Mouse (Mus musculus) gastrocnemius, adult 18-20 months (tissue): ENCODE measurements around the gene Vtn. TPM values are rescaled to one million over a fixed set of nuclear protein-coding genes. Genes with fewer than 3 reads are reported as not detected.
A peak's percentile ranks its signal among the peaks of the same experiment; 100 is the strongest.

ENCODE experiments used
- DNase-seq: peaks from one replicate; pipeline ENCODE4 v3.0.0; 2021; ENCODE audit warnings: low spot score
- long read RNA-seq, 2 experiments: library from polyadenylated mRNA; stranded (forward); transcript quantifications; one replicate each; pipeline ENCODE4 v2.0.0; 2021
- total RNA-seq, 2 experiments: library from RNA; stranded (reverse); gene quantifications; 2 replicates each; pipeline ENCODE4 v1.2.3; 2021

Gene Vtn
- total RNA-seq: 10 to 100 TPM in 1 of 2 experiments, 1 to 10 TPM in 1; 9.5 to 15.0 TPM
- long read RNA-seq, experiment 1, transcript Vtn-201 (8 exons, 1,744 nt): major isoform, 9 of 11 reads
- long read RNA-seq, experiment 1, partial matches to known transcripts: 2 of 11 reads
- long read RNA-seq, experiment 1, other reads (novel, unspliced or antisense): 0 of 11 reads
- long read RNA-seq, experiment 2, transcript Vtn-201 (8 exons, 1,744 nt): major isoform, 5 of 5 reads
- long read RNA-seq, experiment 2, partial matches to known transcripts: 0 of 5 reads
- long read RNA-seq, experiment 2, other reads (novel, unspliced or antisense): 0 of 5 reads

DNA sequence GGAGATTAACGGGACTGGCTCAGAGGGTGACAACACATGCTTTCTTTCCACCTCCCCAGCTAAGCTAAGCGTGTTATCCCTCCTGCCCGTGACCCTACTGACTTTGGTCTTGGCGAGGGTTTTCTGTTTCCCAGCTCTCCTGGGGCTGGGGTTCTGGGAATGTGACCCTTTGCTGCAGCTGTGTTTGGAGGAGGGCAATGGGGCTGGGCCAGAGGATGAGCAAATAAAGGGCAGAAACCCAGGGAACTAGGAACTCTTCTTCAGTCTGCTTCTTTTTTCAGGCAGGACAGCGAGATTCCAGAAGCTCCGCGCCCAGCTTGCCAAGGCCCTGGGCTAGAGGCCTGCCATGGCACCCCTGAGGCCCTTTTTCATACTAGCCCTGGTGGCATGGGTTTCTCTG lies at the start of gene Vtn:
Gene Vtn, plus strand, starts transcription at position 88 of the 400 bp plus-strand sequence.
- DNase-seq: peak; percentile 73

- no peak for DNase-seq
These were observed 48.6 kb upstream of the Vtn start for GRCm38 (mm10) chr11:78450337-78450736.

- peak; percentile 50 for DNase-seq
These were observed 45.2 kb upstream of the Vtn start for GRCm38 (mm10) chr11:78453675-78454074.

DNA sequence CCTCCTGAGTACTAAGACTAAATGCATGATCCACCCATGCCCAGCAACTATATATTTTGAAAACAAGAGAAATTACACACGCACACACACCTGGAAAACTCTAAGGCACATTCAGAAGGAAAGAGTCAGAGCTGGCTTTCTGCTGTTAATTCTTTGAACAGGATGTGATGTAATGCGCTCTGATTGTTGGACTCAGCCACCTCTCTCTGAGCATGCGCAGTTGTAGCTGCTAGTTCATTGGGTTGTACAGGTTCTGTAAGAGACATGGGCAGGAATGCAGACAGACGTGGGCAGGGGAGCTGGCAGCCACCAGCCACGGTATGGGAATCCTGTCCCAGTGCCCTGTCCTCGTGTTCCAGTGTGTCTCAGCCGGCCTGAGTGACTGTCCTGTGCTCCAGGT lies 44.6 kb upstream of the Vtn start:
- DNase-seq: no peak

- peak; percentile 26 for DNase-seq
These were observed 43.6 kb upstream of the Vtn start for GRCm38 (mm10) chr11:78455308-78455707.

GRCm38 (mm10) chr11:78458740-78459139 lies 40.2 kb upstream of the Vtn start:
- no peak for DNase-seq

DNA sequence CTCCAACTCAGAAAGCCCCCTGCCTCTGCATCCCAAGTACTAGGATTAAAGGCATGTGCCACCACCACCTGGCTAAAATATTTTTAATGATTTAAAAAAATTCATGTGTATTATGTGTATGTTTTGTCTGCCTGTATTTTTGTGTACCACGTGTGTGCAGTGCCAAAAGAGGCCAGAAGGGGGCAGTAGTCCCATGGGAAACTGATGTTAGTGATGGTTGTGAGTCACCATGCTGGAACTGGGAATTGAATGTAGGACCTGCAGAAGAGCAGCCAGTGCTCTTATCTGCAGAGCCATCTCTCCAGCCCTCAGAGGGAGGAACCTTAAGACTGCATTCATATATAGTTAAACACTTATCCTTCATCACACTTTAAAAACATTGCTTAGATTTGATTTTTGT lies 37.0 kb upstream of the Vtn start:
- no peak for DNase-seq

DNA sequence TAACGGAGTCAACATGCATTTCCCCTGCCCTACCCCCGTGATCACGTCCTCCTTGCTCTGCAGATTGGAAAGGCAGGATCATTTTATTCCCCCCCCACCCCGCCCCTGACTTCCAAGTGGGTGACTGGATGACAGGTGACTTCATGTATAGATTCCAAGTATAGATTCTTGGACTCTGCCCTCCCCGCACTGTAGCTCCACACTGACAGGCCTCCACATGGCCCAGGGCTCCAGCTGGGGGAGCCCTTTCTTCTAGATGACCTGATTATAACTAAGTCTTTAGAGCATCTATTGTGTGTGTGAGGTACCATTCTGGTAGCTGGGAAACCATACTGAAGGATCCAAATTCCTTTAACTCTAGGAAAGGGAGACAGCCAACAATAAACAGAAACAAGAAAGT lies 36.2 kb upstream of the Vtn start:
- DNase-seq: no peak

- DNase-seq: no peak
These were observed 35.4 kb upstream of the Vtn start for GRCm38 (mm10) chr11:78463286-78464036.

DNA sequence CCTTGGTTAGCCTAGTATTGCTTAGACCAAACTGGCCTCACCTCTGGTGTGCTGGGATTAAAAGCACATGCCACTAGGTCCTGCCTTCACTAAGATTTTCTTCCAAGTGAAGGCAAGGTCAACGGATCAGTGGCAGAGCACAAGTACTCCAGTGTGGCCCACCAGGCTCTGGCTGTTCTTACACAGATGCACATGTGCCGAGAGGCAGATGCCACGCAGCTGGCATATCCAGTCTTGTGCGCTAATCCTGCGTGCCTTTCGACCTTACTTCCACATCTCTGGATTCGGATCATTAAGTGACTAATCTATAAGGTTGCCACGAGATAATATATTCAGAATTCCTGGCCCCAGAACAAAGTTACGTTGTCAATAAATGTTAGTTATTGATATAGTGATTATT lies 33.8 kb upstream of the Vtn start:
- no peak for DNase-seq

- DNase-seq: peak; percentile 80
These were observed 33.2 kb upstream of the Vtn start, which contains the start of gene Slc46a1 for GRCm38 (mm10) chr11:78465568-78466180. Gene Slc46a1, plus strand, starts transcription at chr11:78465697.

DNA sequence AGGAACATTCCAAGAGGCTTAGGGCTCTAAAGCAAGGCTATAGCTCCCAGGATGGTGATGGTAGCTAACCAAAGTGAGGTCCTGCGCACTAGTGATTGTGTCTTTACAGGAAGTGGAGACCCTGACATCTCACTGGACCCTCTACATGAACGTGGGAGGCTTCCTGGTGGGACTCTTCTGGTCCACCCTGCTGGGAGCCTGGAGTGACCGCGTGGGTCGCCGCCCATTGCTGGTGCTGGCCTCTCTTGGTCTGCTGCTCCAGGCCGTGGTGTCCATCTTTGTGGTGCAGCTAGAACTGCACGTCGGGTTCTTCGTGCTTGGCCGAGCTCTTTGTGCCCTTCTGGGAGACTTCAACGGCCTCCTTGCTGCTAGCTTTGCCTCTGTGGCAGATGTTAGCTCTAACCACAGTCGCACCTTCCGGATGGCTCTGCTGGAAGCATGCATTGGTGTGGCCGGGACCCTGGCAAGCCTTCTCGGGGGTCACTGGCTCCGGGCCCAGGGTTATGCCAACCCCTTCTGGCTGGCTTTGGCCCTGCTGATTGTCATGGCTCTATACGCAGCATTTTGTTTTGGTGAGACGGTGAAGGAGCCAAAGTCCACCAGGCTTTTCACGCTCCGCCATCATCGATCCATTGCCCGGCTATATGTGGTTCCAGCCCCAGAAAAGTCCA lies 32.5 kb upstream of the Vtn start:
- no peak for DNase-seq

DNA sequence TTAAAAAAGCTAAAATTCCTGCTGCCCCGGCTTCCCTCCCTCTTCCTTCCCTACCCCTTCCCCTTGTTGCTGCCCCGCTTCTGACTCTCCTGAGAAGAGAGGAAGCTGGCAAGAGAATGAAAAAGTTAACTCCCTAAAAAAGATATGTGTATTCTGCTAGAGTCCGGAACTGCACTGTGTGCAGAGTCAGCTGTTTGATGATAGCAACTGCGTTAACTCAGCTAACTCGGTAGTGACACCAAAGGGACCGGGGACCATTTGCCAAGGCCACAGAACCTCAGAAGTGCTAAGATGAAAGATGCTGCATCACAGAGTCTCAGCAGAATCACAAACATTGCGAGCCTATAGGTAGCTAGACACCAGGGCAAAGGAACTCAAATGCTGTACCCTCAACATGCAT lies 31.4 kb upstream of the Vtn start:
- DNase-seq: no peak

GRCm38 (mm10) chr11:78467932-78468331 lies 31.0 kb upstream of the Vtn start:
- DNase-seq: no peak

- no peak for DNase-seq
These were observed 27.4 kb upstream of the Vtn start for GRCm38 (mm10) chr11:78471326-78472103.

GRCm38 (mm10) chr11:78475289-78475688 lies 23.6 kb upstream of the Vtn start:
- no peak for DNase-seq

GRCm38 (mm10) chr11:78483639-78484038 lies 15.3 kb upstream of the Vtn start:
- DNase-seq: no peak

GRCm38 (mm10) chr11:78488168-78488567 lies 10.7 kb upstream of the Vtn start:
- peak; percentile 62 for DNase-seq

GRCm38 (mm10) chr11:78490781-78491241 lies 8.1 kb upstream of the Vtn start:
- no peak for DNase-seq

DNA sequence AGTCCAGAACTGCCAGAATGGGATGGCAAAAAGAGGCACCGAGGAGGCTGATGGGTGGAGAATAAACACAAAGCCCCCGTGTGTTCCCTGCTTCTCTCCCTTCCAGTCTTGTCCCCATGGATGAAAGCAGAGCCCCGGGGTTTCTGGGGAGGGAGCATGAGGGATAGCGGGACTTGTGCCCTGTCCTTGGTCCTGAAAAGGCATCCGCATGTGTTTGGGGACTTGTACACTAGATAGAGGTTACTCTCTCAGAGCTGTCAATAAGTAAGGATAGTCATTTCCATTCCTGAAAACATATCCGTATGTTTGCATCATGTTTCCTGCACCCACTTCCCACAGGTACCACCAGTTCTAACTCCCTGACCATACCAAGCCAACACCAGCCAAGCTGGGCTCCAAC lies 3.0 kb upstream of the Vtn start:
- DNase-seq: no peak

GRCm38 (mm10) chr11:78497071-78497541 lies 1.8 kb upstream of the Vtn start:
- DNase-seq: no peak
